Mouse (Mus musculus): ENCODE measurements around the gene Olfr1076.
"Not testable (repeated sequence)": the region's sequence is repeated elsewhere in the genome, so short reads cannot be mapped to it uniquely, and the experiment has no call there.

Olfr1076 gene

GRCm38 (mm10) chr2:86508161-86508560 is at the start of gene Olfr1076:
Gene Olfr1076, plus strand, starts transcription at chr2:86508461.
- DNase-seq, result no peak

- no peak for DNase-seq
Measured at GRCm38 (mm10) chr2:86460434-86460833, 47.8 kb upstream of the Olfr1076 start.

GRCm38 (mm10) chr2:86464442-86465109 is 43.7 kb upstream of the Olfr1076 start:
- peak; percentile 23 for DNase-seq

- DNase-seq, result no peak
Measured at GRCm38 (mm10) chr2:86487286-86487685, 21.0 kb upstream of the Olfr1076 start, which contains the start of gene Olfr228. Gene Olfr228, minus strand, starts transcription at chr2:86487386.

GRCm38 (mm10) chr2:86530991-86531390 is 22.7 kb downstream of the Olfr1076 start:
- peak; percentile 2 for DNase-seq

- no peak for DNase-seq
Measured at GRCm38 (mm10) chr2:86542380-86542779, 34.1 kb downstream of the Olfr1076 start, which contains the start of gene Olfr1079. Gene Olfr1079, minus strand, starts transcription at chr2:86542480.

GRCm38 (mm10) chr2:86558135-86558534 is 49.9 kb downstream of the Olfr1076 start, which contains the start of gene Olfr1080:
Gene Olfr1080, minus strand, starts transcription at chr2:86558235.
- not testable (repeated sequence) for DNase-seq

Data from right cerebral cortex, adult 18-20 months (tissue).